Mouse (Mus musculus) CH12.LX (cell line): ENCODE measurements around the gene Zfp276. TPM values are rescaled to one million over a fixed set of nuclear protein-coding genes. Genes with fewer than 3 reads are reported as not detected.
"Not testable (repeated sequence)": the region's sequence is repeated elsewhere in the genome, so short reads cannot be mapped to it uniquely, and the experiment has no call there.

Experiments
- DNase-seq: peaks from one replicate; pipeline ENCODE4 v3.0.0-alpha.2; 2013; ENCODE audit errors: extremely low read depth
- H3K27ac ChIP-seq: 2 replicates; pipeline ENCODE4 v1.5.1; 2012; ENCODE audit warnings: low read depth, mild to moderate bottlenecking, control low read depth, moderate library complexity; ENCODE audit not compliant: insufficient read depth
- H3K27me3 ChIP-seq: replicated peaks from 2 replicates; pipeline ENCODE3; 2012; ENCODE audit warnings: inconsistent platforms
- H3K36me3 ChIP-seq, 2 experiments: replicated peaks in 1 of 2; 2 replicates each; pipeline versions ENCODE3 to v1.6.1; 2012; ENCODE audit warnings: inconsistent platforms in 1 of 2, low read length in 1 of 2, mild to moderate bottlenecking in 1 of 2, mixed read lengths in 1 of 2, moderate library complexity in 1 of 2; ENCODE audit not compliant: control insufficient read depth in 1 of 2, insufficient read depth in 1 of 2
- H3K4me1 ChIP-seq, 2 experiments: 2 replicates each; pipeline ENCODE4 v1.6.1; 2012; ENCODE audit warnings: inconsistent platforms in 1 of 2, moderate library complexity in 1 of 2; ENCODE audit not compliant: insufficient read depth in 2 of 2, control insufficient read depth in 1 of 2
- H3K4me2 ChIP-seq: 2 replicates; pipeline ENCODE4 v1.6.1; 2012; ENCODE audit warnings: low read depth, mild to moderate bottlenecking, control low read depth; ENCODE audit not compliant: poor library complexity, insufficient read depth, severe bottlenecking
- H3K4me3 ChIP-seq, 3 experiments: fragments of 150-350 bp in 1 of 3; sonication (generic) in 1 of 3; replicated peaks in 1 of 3; 2 replicates each; pipeline versions ENCODE3 to v1.5.1; 2011 to 2012; ENCODE audit warnings: low read depth in 2 of 3, low read length in 2 of 3, mild to moderate bottlenecking in 2 of 3, moderate library complexity in 2 of 3, control low read depth in 1 of 3, improper control_type of control experiment in 1 of 3, inconsistent platforms in 1 of 3, mixed read lengths in 1 of 3; ENCODE audit not compliant: poor library complexity in 1 of 3
- H3K79me2 ChIP-seq: replicated peaks from 2 replicates; pipeline ENCODE4 v1.6.1; 2012; ENCODE audit warnings: mild to moderate bottlenecking, moderate library complexity; ENCODE audit not compliant: control insufficient read depth, poor library complexity, insufficient read depth, severe bottlenecking; ENCODE audit errors: extremely low read depth
- H3K9ac ChIP-seq: 2 replicates; pipeline ENCODE4 v1.6.1; 2012; ENCODE audit warnings: low read depth, mild to moderate bottlenecking, control low read depth, moderate library complexity; ENCODE audit not compliant: insufficient read depth
- H3K9me3 ChIP-seq: replicated peaks from 2 replicates; pipeline ENCODE3; 2012; ENCODE audit warnings: low read length, inconsistent platforms, mixed read lengths
- CHD1 ChIP-seq: IDR thresholded peaks from 2 replicates; pipeline ENCODE4 v1.6.1; 2012; ENCODE audit warnings: low read depth, low read length, improper control_type of control experiment, inconsistent platforms
- EP300 ChIP-seq: IDR thresholded peaks from 2 replicates; pipeline ENCODE4 v1.6.1; 2011; ENCODE audit warnings: low read length, improper control_type of control experiment
- ETS1 ChIP-seq: conservative IDR thresholded peaks from 2 replicates; pipeline ENCODE4 v1.6.1; 2012; ENCODE audit warnings: low read depth, mild to moderate bottlenecking, inconsistent platforms, low read length, improper control_type of control experiment, moderate library complexity
- HCFC1 ChIP-seq: IDR thresholded peaks from 2 replicates; pipeline ENCODE4 v1.6.1; 2012; ENCODE audit warnings: low read depth, mild to moderate bottlenecking, inconsistent platforms, low read length, improper control_type of control experiment
- MAFK ChIP-seq: IDR thresholded peaks from 2 replicates; pipeline ENCODE4 v1.6.1; 2011; ENCODE audit warnings: low read length, improper control_type of control experiment; ENCODE audit not compliant: insufficient replicate concordance
- MXI1 ChIP-seq: IDR thresholded peaks from 2 replicates; pipeline ENCODE4 v1.6.1; 2011; ENCODE audit warnings: mild to moderate bottlenecking, low read depth, low read length, improper control_type of control experiment
- MYC ChIP-seq: IDR thresholded peaks from 2 replicates; pipeline ENCODE4 v1.6.1; 2011; ENCODE audit warnings: low read depth, mild to moderate bottlenecking, improper control_type of control experiment, low read length
- NELFE ChIP-seq: IDR thresholded peaks from 2 replicates; pipeline ENCODE4 v1.6.1; 2011; ENCODE audit warnings: low read depth, low read length, improper control_type of control experiment
- PAX5 ChIP-seq: IDR thresholded peaks from 2 replicates; pipeline ENCODE4 v1.6.1; 2012; ENCODE audit warnings: low read length, inconsistent platforms, mixed read lengths
- RCOR1 ChIP-seq: conservative IDR thresholded peaks from 2 replicates; pipeline ENCODE4 v1.6.1; 2012; ENCODE audit warnings: low read depth, mild to moderate bottlenecking, inconsistent platforms, low read length, improper control_type of control experiment
- SIN3A ChIP-seq: IDR thresholded peaks from 2 replicates; pipeline ENCODE4 v1.6.1; 2012; ENCODE audit warnings: low read length, improper control_type of control experiment, inconsistent platforms
- TBP ChIP-seq: conservative IDR thresholded peaks from 2 replicates; pipeline ENCODE4 v1.6.1; 2011; ENCODE audit warnings: low read depth, low read length, improper control_type of control experiment
- USF1 ChIP-seq: IDR thresholded peaks from 2 replicates; pipeline ENCODE4 v1.6.1; 2014; ENCODE audit warnings: low read depth, mild to moderate bottlenecking, inconsistent platforms, low read length, improper control_type of control experiment
- dilution Hi-C: fragments of 300-500 bp; cut with MboI; formaldehyde crosslinking; loops from 2 replicates; pipeline ENCODE4 v1.14.3; 2020; ENCODE audit warnings: low sequenced_read_pairs; ENCODE audit not compliant: extremely low pct_unique_long_range_greater_than_20kb, extremely low pct_ligation_motif_present
- in situ Hi-C: fragments of 300-500 bp; cut with MboI; formaldehyde crosslinking; loops from 3 replicates; pipeline ENCODE4 v1.14.3; 2019; ENCODE audit warnings: low sequenced_read_pairs, low pct_ligation_motif_present, low pct_unique_long_range_greater_than_20kb, mixed read lengths
- polyA plus RNA-seq: library from polyadenylated mRNA; unstranded; fragments of >175 nt; gene quantifications from 2 replicates; pipeline ENCODE4 v1.2.1, GENCODE M21; 2012; ENCODE audit warnings: low read depth; ENCODE audit not compliant: insufficient read length
- total RNA-seq, 2 experiments: library from RNA; depleted of rRNA; stranded (reverse); fragments of 300-350 nt in 1 of 2; fragments of >200 nt in 1 of 2; gene quantifications; 2 replicates each; pipeline ENCODE4 v1.2.3; 2012 to 2014

Gene Zfp276
- total and polyA plus RNA-seq, 3 experiments, result 5.5 to 10.2 (median 8.7) TPM

DNA sequence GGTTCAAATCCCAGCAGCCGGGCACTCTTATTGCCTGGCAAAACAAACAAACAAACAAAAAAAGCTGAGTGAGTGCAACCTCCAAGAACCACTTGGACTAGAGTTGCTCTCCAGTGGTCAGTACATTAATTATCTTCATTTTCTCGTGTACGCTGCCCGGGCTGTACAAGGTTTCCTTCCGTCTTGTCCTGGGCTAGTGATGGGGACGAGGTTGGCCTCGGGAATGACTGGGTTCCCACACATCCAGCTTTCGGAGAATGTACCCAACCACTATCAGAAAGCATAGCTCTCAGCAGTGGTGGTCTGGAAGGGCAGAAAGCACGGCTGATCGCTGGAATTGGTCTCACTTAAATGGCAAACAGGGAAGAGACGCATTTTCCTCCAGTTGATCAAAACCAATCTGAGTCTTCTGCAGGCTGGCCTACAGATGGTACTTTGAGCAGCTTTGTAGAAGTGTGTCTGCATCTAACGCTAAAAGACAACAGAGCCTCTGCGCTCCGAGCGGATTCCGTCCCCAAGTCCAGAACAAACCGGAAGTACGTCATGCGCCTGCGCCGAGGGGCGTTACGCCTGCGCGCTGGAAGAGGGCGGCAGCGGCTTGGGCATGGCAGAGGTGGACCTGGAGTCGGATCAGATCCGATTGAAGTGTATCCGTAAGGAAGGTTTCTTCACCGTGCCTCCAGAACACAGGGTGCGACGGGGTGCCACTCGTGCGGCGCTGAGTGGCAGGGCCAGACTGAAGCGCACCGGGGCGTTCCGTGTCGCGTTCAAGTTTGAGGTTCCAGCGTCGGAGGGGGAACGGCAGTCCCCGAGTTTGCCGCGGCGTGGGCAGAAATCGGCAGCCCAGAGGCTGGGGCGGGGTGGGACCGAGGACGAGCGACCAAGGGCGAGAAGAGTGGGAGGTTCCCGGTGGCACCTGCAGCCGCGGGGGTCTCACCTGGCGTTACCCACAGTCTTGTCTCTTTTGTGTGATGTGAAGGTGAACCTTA, 29.4 kb upstream of the Zfp276 start, which contains the start of gene Cdk10 (continued):
- TF ChIP-seq MXI1 (peak; percentile 83), ETS1 (no peak)
- TF ChIP-seq, all 38 proteins: peak for 18

DNA sequence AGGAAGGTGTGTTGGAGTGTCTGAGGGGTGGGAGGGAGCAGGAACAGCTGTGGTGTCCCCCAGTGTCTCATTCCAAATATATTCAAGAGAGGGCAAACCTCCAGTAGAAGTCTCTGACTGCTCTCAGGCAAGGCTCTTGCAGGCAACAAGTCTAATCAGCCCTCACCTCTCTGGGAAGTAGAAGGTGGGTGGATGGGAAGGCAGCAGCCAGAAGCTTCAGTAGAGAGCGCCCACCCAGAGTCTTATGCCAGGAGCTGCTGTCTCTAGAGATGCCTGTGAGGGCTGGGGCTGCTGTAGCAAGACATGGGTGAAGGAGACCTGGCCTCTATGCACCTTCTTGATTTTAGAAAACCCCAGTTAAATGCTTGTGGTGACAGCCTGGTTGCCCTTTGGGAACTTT, 25.6 kb upstream of the Zfp276 start:
- no peak overlapping the region for H3K4me3 ChIP-seq
- no peaks in the 10 kb centered on the region for H3K27me3 ChIP-seq
- no peak for TF ChIP-seq ETS1
- TF ChIP-seq NELFE, result no peak
- TF ChIP-seq MYC, result no peak
- no peak for TF ChIP-seq SIN3A
- TF ChIP-seq TBP, result no peak
- TF ChIP-seq HCFC1, result no peak
- TF ChIP-seq USF1, result no peak
- no peak for TF ChIP-seq EP300
- TF ChIP-seq CHD1, result no peak
- no peak for TF ChIP-seq MAFK
- TF ChIP-seq RCOR1, result no peak
- no peak for TF ChIP-seq PAX5
- H3K4me1 ChIP-seq, result peaks cover 0 to 16% of the 10 kb centered on the region in 2 experiments; a peak in 2 of 4 replicates
- H3K9ac ChIP-seq, result no peak overlapping the region
- no peak overlapping the region for H3K27ac ChIP-seq
- peaks cover 31 to 63% of the 10 kb centered on the region in 2 experiments for H3K36me3 ChIP-seq
- H3K9me3 ChIP-seq, result no peaks in the 10 kb centered on the region
- DNase-seq, result no peak
- no peaks in the 10 kb centered on the region for H3K79me2 ChIP-seq
- H3K4me2 ChIP-seq, result no peak overlapping the region
- dilution Hi-C loops (no loop called here), in situ Hi-C loops (no loop called here)

DNA sequence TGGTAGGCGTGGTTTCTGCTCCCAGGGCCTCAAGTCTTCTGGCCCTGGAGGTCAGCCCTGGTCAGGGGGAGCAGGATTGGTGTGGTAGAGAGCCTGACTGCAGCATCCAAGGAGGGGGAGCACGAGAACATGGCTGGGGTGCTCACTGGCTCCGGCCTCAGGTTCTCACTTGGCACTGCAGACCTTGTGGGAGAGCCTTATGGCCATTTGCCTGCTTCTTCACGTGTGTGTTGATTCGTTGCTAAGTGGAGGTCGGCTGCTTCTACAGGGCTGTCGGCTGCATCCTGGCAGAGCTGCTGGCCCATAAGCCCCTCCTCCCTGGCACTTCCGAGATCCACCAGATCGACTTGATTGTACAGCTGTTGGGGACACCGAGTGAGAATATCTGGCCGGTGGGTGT, 23.7 kb upstream of the Zfp276 start:
- H3K9ac ChIP-seq, in situ Hi-C loops, H3K4me2 ChIP-seq, H3K27me3 ChIP-seq, dilution Hi-C loops, H3K79me2 ChIP-seq, H3K9me3 ChIP-seq, H3K27ac ChIP-seq, H3K4me3 ChIP-seq, DNase-seq: not testable (repeated sequence)
- peaks cover 7 to 20% of the 10 kb centered on the region in 2 experiments for H3K4me1 ChIP-seq
- peaks cover 31 to 70% of the 10 kb centered on the region in 2 experiments for H3K36me3 ChIP-seq
